Mouse (Mus musculus) c-Kit-positive CD71-positive TER-119-negative erythroid progenitor cells, embryonic 14.5 days (primary cell): Measurements from ENCODE around the gene Fastk.

ENCODE experiments used
- DNase-seq: peaks from one replicate; pipeline ENCODE4 v3.0.0-alpha.2; 2013; ENCODE audit warnings: low read depth

Fastk gene

DNA sequence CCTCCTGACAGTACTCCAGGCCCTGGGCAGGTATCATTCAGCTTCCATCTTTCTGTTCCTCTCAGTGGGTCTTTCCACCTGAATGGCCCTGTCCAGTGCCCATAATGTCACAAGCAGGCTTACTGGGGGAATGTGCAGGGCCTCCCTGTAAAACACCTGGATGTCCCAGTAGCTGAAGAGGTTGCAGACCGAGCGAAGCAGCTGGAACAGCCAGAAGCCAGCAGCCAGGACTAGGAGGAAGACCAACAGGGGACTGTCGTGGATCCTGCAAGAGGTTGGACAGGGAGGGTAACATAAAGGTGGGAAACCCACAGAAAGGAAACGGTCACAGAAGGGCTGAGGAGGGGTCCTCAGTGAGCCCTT, 55.4 kb downstream of the Fastk start:
- no peak for DNase-seq

- no peak for DNase-seq
Measured at GRCm38 (mm10) chr5:24389011-24389657, 56.0 kb downstream of the Fastk start.
